In the genomic region with DNA sequence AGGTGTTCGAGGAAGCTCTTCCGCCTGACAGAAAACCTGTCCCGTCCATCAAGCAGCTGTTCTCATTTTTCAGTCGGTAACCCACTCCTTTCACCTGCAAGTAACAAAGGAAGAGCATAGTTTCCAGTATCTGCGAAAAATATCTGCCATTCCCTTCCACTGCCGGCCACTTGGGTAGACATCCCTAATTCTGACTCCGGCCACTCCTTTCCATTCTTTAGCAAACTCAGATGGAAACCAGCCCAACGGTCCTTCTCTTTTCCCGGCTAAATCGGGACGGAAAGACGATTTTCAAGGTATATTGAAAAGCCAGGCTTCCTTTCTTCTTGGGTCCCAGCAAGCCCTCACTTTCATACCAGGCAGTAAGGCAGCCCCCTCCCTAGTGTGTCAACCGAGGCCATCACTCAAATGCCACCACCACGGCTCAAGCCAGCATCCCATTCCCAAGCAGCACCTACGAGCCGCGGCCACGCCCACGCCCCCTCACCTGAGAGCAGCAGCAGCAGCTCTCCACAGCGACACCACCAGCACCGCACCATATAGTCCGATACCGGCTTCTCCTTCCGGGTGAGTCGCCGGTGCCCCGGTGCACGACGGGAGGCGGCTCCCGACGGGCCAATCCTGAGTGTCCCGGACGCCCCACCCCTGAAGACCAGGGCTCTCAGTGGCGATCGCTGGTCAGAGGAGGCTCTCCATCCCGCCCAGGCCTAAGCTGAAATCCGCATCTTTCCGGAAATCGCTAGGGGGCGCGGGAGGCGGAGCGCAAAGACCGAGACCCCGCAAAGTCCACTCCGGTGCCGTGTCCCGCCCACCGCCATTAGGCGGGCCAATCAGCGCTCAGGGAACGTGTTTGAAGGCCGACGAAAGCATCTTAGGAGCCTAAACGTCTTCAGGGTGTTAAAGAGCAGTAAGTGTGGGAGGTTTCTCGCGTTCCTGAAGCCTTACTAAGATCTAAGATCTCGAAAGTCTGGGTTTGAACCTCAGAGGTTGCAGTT, we compare ENCODE assay signal across 8 mouse cellular contexts. TPM values are rescaled to one million over a fixed set of nuclear protein-coding genes. Genes with fewer than 3 reads are reported as not detected.
DNase-seq lines count a peak whose midpoint lies in the region; ATAC-seq lines count a peak whose summit lies in the region.

A gene (minus strand): TSS at position 592 of the 995 bp plus-strand sequence.

- peak within 1 kb of the TSS; percentile 59; the same call in 1 of the 2 replicates for H3K27ac ChIP-seq in forebrain, embryonic 14.5 days (ENCODE audit: low read depth, low read length)
- peak within 1 kb of the TSS; percentile 90 for H3K27ac ChIP-seq in neural tube, embryonic 15.5 days (replicated peaks)

- peaks cover 16% of the 10 kb centered on the region for H3K36me3 ChIP-seq in forebrain, embryonic 14.5 days (ENCODE audit: control insufficient read depth, insufficient read depth, low read length)
- peaks cover 11% of the 10 kb centered on the region for H3K36me3 ChIP-seq in neural tube, embryonic 15.5 days

- H3K4me3 ChIP-seq in forebrain, embryonic 14.5 days (ENCODE audit: low read depth, low read length) = peak within 1 kb of the TSS; percentile 59
- H3K4me3 ChIP-seq in neural tube, embryonic 15.5 days (replicated peaks) = peak within 1 kb of the TSS; percentile 71

- 2% methylated on average over 59 of the region's 59 CpGs for WGBS in forebrain, embryonic 14.5 days
- WGBS in neural tube, embryonic 15.5 days = 1% methylated on average over 59 of the region's 59 CpGs

- H3K9ac ChIP-seq in forebrain, embryonic 14.5 days (ENCODE audit: low read length) = peak within 1 kb of the TSS; percentile 75
- H3K9ac ChIP-seq in neural tube, embryonic 15.5 days (replicated peaks) = peak within 1 kb of the TSS; percentile 70

- DNase-seq in ES-CJ7 (ENCODE audit: low read depth, low spot score) = peak; percentile 99
- peak; percentile 100 for DNase-seq in cerebellum, adult 11 months
- DNase-seq in forebrain, embryonic 14.5 days (ENCODE audit: low spot score) = peak; percentile 97
- DNase-seq in heart, postnatal 14 days = peak; percentile 100
- DNase-seq in layer of hippocampus, adult 11-12 months (ENCODE audit: low spot score) = peak; percentile 99
- DNase-seq in lung, adult 18-20 months = peak; percentile 100
- peak; percentile 97 for DNase-seq in testis, postnatal 14 days (ENCODE audit: low spot score)

- peak within 1 kb of the TSS; percentile 75 for H3K4me2 ChIP-seq in forebrain, embryonic 14.5 days (ENCODE audit: low read length)
- peak within 1 kb of the TSS; percentile 78 for H3K4me2 ChIP-seq in neural tube, embryonic 15.5 days

- peak; percentile 99 for ATAC-seq in forebrain, embryonic 14.5 days
- peak; percentile 92 for ATAC-seq in neural tube, embryonic 15.5 days (ENCODE audit: low FRiP score)

- peaks cover 7% of the 10 kb centered on the region for H3K4me1 ChIP-seq in forebrain, embryonic 14.5 days (ENCODE audit: control insufficient read depth, insufficient read depth, low read length)
- peaks cover 50% of the 10 kb centered on the region for H3K4me1 ChIP-seq in neural tube, embryonic 15.5 days

- no peaks in the 10 kb centered on the region for H3K9me3 ChIP-seq in forebrain, embryonic 14.5 days (replicated peaks; ENCODE audit: control insufficient read depth, low read length)
- H3K9me3 ChIP-seq in neural tube, embryonic 15.5 days (replicated peaks) = no peaks in the 10 kb centered on the region

- no peaks in the 10 kb centered on the region for H3K27me3 ChIP-seq in forebrain, embryonic 14.5 days (replicated peaks; ENCODE audit: control insufficient read depth, insufficient read depth, low read length)
- H3K27me3 ChIP-seq in neural tube, embryonic 15.5 days (replicated peaks) = no peaks in the 10 kb centered on the region

- intact Hi-C loops in heart, postnatal 14 days (cut with DNase I) = loop anchor here (5.0 kb wide), 2 partner anchors 85 to 135 kb away; no protein-coding TSS in a partner anchor

RNA-seq across cellular contexts. Expression of the gene that starts here (rescaled TPM):
- 17.6 and 21.6 TPM in 2 replicates for polyA plus RNA-seq in forebrain, embryonic 14.5 days (2014; fragmentation: Nextera tagmentation; extraction: Ambion mirVana)
- 10 to 100 TPM; 12.4 to 13.7 TPM for total RNA-seq in heart, postnatal 14 days (2021)
- polyA plus RNA-seq in neural tube, embryonic 15.5 days (2015; fragmentation: Nextera tagmentation; extraction: Ambion mirVana) = 70.4 and 81.7 TPM in 2 replicates

Comparison
In these comparisons a context has a peak if more than half of its experiments do, and no peak if none do; other contexts are left out.
1. Peak in every context shown above with its lines: DNase-seq, ATAC-seq, H3K4me3 ChIP-seq and H3K27ac ChIP-seq.